ENCODE assay signal across 19 mouse cellular contexts in the genomic region with DNA sequence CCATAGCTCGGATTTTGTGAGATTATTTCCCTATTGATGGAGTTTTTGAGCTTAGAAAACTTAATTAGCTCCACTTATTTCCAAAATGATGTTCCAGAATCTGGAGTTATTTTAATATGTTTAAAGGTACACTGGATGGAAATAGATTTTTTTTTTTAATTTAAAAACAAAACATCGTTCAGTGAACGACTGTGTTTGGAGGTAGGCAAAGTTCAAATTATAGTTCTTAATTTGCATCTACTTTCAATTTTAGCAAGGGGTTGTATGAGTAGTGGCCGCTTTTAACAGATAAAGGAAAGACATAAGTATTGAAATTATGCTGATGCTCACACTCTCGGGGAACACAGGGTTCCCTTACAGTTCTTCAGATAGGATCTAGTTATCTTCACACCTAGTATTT.
DNase-seq lines count a peak whose midpoint lies in the region; ATAC-seq and TF ChIP-seq lines count a peak whose summit lies in the region.
"Had no signal": no experiment of that assay in that cellular context is flagged by ENCODE, and none has a peak within 500 bp of the region (broad histone marks: within the 10 kb centered on the region; RNA-seq: fewer than 3 reads in every experiment).

No protein-coding gene starts in this region.

- TF ChIP-seq CTCF in heart, adult 2 months (IDR thresholded peaks at IDR 0.05) = no peak

- TF ChIP-seq EP300 in heart, adult 2 months (IDR thresholded peaks at IDR 0.05; ENCODE audit: insufficient read depth, low read depth, low read length) = no peak

- H3K4me2 ChIP-seq in hindbrain, embryonic 13.5 days = 0 out of 2 replicates have a peak overlapping the region, but pooled peaks have one; percentile 10
- no peak overlapping the region for H3K4me2 ChIP-seq in hindbrain, embryonic 11.5 days (replicated peaks; ENCODE audit: low read depth, low read length)
- peak overlapping the region; percentile 45 for H3K4me2 ChIP-seq in embryonic facial prominence, embryonic 14.5 days (ENCODE audit: low read depth, low read length)
- peak overlapping the region; percentile 27; the same call in 1 of the 2 replicates for H3K4me2 ChIP-seq in limb, embryonic 14.5 days (replicated peaks; ENCODE audit: low read depth, low read length, severe bottlenecking)

- H3K4me1 ChIP-seq in heart, adult 2 months (ENCODE audit: control insufficient read depth, insufficient read depth, low read length) = peaks cover 2% of the 10 kb centered on the region
- H3K4me1 ChIP-seq in hindbrain, embryonic 13.5 days (replicated peaks) = peaks cover 7% of the 10 kb centered on the region
- no peaks in the 10 kb centered on the region for H3K4me1 ChIP-seq in hindbrain, embryonic 11.5 days (replicated peaks; ENCODE audit: control insufficient read depth, insufficient read depth, low read length)
- H3K4me1 ChIP-seq in embryonic facial prominence, embryonic 14.5 days (ENCODE audit: control insufficient read depth, insufficient read depth, low read length) = peaks cover 6% of the 10 kb centered on the region; the same call in 1 of the 2 replicates
- H3K4me1 ChIP-seq in limb, embryonic 14.5 days (ENCODE audit: control insufficient read depth, insufficient read depth, low read length) = no peaks in the 10 kb centered on the region
- H3K4me1 ChIP-seq: midbrain, embryonic 10.5 days had no signal

- 75% methylated on average over 5 of the region's 5 CpGs for WGBS in heart, adult 2 months
- 84% methylated on average over 5 of the region's 5 CpGs for WGBS in hindbrain, embryonic 13.5 days
- WGBS in hindbrain, embryonic 11.5 days = 88% methylated on average over 5 of the region's 5 CpGs
- WGBS in embryonic facial prominence, embryonic 14.5 days = 69% methylated on average over 5 of the region's 5 CpGs
- WGBS in limb, embryonic 14.5 days = 80% methylated on average over 5 of the region's 5 CpGs

- H3K9ac ChIP-seq in heart, adult 2 months (ENCODE audit: low read depth, low read length) = no peak overlapping the region
- H3K9ac ChIP-seq in hindbrain, embryonic 13.5 days = no peak overlapping the region
- no peak overlapping the region for H3K9ac ChIP-seq in hindbrain, embryonic 11.5 days (ENCODE audit: low read depth, low read length)
- peak overlapping the region; percentile 30; the same call in 1 of the 2 replicates for H3K9ac ChIP-seq in embryonic facial prominence, embryonic 14.5 days (ENCODE audit: low read depth, low read length)
- H3K9ac ChIP-seq in limb, embryonic 14.5 days (ENCODE audit: low read depth, low read length, severe bottlenecking) = no peak overlapping the region
- H3K9ac ChIP-seq: liver, embryonic 15.5 days had no signal

- TF ChIP-seq POLR2A in heart, adult 2 months (IDR thresholded peaks at IDR 0.05; ENCODE audit: insufficient read depth, low read depth, low read length) = no peak
- TF ChIP-seq POLR2A in limb, embryonic 14.5 days (IDR thresholded peaks at IDR 0.05; ENCODE audit: borderline replicate concordance, extremely low read depth, insufficient read depth, insufficient read length) = no peak

- no peaks in the 10 kb centered on the region for H3K27me3 ChIP-seq in heart, adult 2 months (ENCODE audit: control insufficient read depth, insufficient read depth, low read length)
- H3K27me3 ChIP-seq in hindbrain, embryonic 13.5 days = 0 out of 2 replicates have a peak, but pooled peaks cover 5% of the 10 kb centered on the region
- H3K27me3 ChIP-seq in hindbrain, embryonic 11.5 days (ENCODE audit: control insufficient read depth, insufficient read depth, low read length) = no peaks in the 10 kb centered on the region
- H3K27me3 ChIP-seq in embryonic facial prominence, embryonic 14.5 days (replicated peaks; ENCODE audit: control insufficient read depth, insufficient read depth, low read length) = no peaks in the 10 kb centered on the region
- H3K27me3 ChIP-seq in limb, embryonic 14.5 days (ENCODE audit: control insufficient read depth, insufficient read depth, low read length) = no peaks in the 10 kb centered on the region
- H3K27me3 ChIP-seq: liver, embryonic 15.5 days had no signal

- no peak overlapping the region; the same call in none of the 2 replicates for H3K27ac ChIP-seq in heart, adult 2 months
- no peak overlapping the region; the same call in 1 of the 2 replicates for H3K27ac ChIP-seq in hindbrain, embryonic 13.5 days
- no peak overlapping the region for H3K27ac ChIP-seq in hindbrain, embryonic 11.5 days (ENCODE audit: low read depth, low read length)
- no peak overlapping the region for H3K27ac ChIP-seq in embryonic facial prominence, embryonic 14.5 days (replicated peaks; ENCODE audit: low read depth, low read length)
- no peak overlapping the region for H3K27ac ChIP-seq in limb, embryonic 14.5 days (replicated peaks; ENCODE audit: low read depth, low read length)
- H3K27ac ChIP-seq: left cerebral cortex, adult 2 months; liver, embryonic 15.5 days; macrophage; midbrain, embryonic 10.5 days had no signal

- no peaks in the 10 kb centered on the region; the same call in 1 of the 2 replicates for H3K36me3 ChIP-seq in heart, adult 2 months (ENCODE audit: control insufficient read depth, insufficient read depth, low read length)
- no peaks in the 10 kb centered on the region for H3K36me3 ChIP-seq in hindbrain, embryonic 13.5 days
- H3K36me3 ChIP-seq in hindbrain, embryonic 11.5 days (ENCODE audit: control insufficient read depth, insufficient read depth, low read length) = no peaks in the 10 kb centered on the region
- no peaks in the 10 kb centered on the region for H3K36me3 ChIP-seq in embryonic facial prominence, embryonic 14.5 days (ENCODE audit: control insufficient read depth, insufficient read depth, low read length)
- no peaks in the 10 kb centered on the region for H3K36me3 ChIP-seq in limb, embryonic 14.5 days (ENCODE audit: control insufficient read depth, insufficient read depth, low read length)
- H3K36me3 ChIP-seq: liver, embryonic 15.5 days; midbrain, embryonic 10.5 days had no signal

- ATAC-seq in hindbrain, embryonic 13.5 days (ENCODE audit: low FRiP score) = no peak
- ATAC-seq in hindbrain, embryonic 11.5 days (ENCODE audit: low FRiP score) = no peak
- no peak for ATAC-seq in embryonic facial prominence, embryonic 14.5 days (ENCODE audit: low read depth)
- no peak for ATAC-seq in limb, embryonic 14.5 days (ENCODE audit: low FRiP score, low read depth)
- ATAC-seq: inflammation-experienced regulatory T-cells, adult 6 months had no signal

- intact Hi-C loops in heart, adult 2 months (cut with DNase I) = loop anchor here (5.0 kb wide), 1 partner anchor 72 kb away; no protein-coding TSS in a partner anchor

- H3K79me2 ChIP-seq in heart, adult 2 months (replicated peaks; ENCODE audit: control insufficient read depth, insufficient read depth, low read length) = no peaks in the 10 kb centered on the region; the same call in 1 of the 2 replicates

- peak overlapping the region; percentile 14; the same call in 1 of the 2 replicates for H3K4me3 ChIP-seq in heart, adult 2 months
- no peak overlapping the region for H3K4me3 ChIP-seq in hindbrain, embryonic 13.5 days
- H3K4me3 ChIP-seq in hindbrain, embryonic 11.5 days (ENCODE audit: low read depth, low read length) = no peak overlapping the region
- no peak overlapping the region; the same call in 1 of the 2 replicates for H3K4me3 ChIP-seq in embryonic facial prominence, embryonic 14.5 days (ENCODE audit: low read depth, low read length)
- no peak overlapping the region for H3K4me3 ChIP-seq in limb, embryonic 14.5 days (replicated peaks; ENCODE audit: low read length)
- H3K4me3 ChIP-seq: left cerebral cortex, adult 2 months; liver, embryonic 15.5 days; midbrain, embryonic 10.5 days had no signal

- DNase-seq in heart, adult 2 months = no peak
- no peak for DNase-seq in heart, adult 9 months (ENCODE audit: low spot score in 2 of 2)
- DNase-seq in hindbrain, embryonic 11.5 days (ENCODE audit: low spot score) = no peak
- no peak for DNase-seq in embryonic facial prominence, embryonic 14.5 days (ENCODE audit: low spot score)
- no peak for DNase-seq in limb, embryonic 14.5 days (ENCODE audit: low spot score)
- no peak for DNase-seq in adrenal gland, postnatal 36 days
- DNase-seq: adrenal gland, adult 2 months; cerebellum, adult 9-10 months; gastrocnemius, postnatal 36 days; heart, postnatal 36 days; kidney, postnatal 14 days; right cerebral cortex, adult 18-20 months; thymus, postnatal 14 days had no signal

- H3K9me3 ChIP-seq in hindbrain, embryonic 13.5 days = no peaks in the 10 kb centered on the region
- H3K9me3 ChIP-seq in hindbrain, embryonic 11.5 days (ENCODE audit: control insufficient read depth, low read length) = no peaks in the 10 kb centered on the region
- no peaks in the 10 kb centered on the region for H3K9me3 ChIP-seq in embryonic facial prominence, embryonic 14.5 days (ENCODE audit: control insufficient read depth, low read length)
- no peaks in the 10 kb centered on the region for H3K9me3 ChIP-seq in limb, embryonic 14.5 days (ENCODE audit: control insufficient read depth, low read length)
- H3K9me3 ChIP-seq: liver, embryonic 15.5 days; midbrain, embryonic 10.5 days had no signal
